Mouse (Mus musculus) lung, adult 2 months (tissue): ENCODE data around the gene Banf1.

ENCODE experiments used
- CTCF ChIP-seq: fragments of 200-500 bp; IDR thresholded peaks from 2 replicates; pipeline ENCODE4 v1.5.1; 2011; ENCODE audit warnings: mild to moderate bottlenecking, low read length, control low read depth; ENCODE audit not compliant: insufficient read depth
- POLR2A ChIP-seq: fragments of 200-500 bp; IDR thresholded peaks from 2 replicates; pipeline ENCODE4 v1.6.1; 2011; ENCODE audit warnings: low read depth, mild to moderate bottlenecking, control low read depth, low read length, borderline replicate concordance; ENCODE audit errors: extremely low read depth

DNA sequence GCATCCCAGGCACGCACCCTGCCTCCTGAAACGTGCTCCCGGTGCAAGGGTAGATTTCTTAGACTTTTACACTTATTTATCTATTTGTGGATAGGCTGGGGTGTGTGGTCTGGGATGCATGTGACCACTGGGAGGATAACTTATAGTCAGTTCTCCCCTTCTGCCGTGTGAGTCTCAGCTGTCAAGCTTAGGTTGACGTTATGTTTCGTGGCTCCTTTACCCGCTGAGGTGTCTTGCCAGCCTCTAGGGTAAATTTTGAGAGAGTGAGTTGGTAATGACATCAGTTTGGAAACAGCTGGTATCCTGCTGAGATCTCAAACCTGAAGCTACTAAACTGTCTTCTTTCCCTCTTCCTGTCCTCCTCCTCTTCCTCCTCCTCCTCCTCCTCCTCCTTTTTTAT lies 39.0 kb upstream of the Banf1 start:
- TF ChIP-seq CTCF = no peak
- no peak; the same call in 1 of the 2 replicates for TF ChIP-seq POLR2A
